Mouse (Mus musculus) MEL (cell line): ENCODE results near the gene Ankrd28. TPM values are rescaled to one million over a fixed set of nuclear protein-coding genes. Genes with fewer than 3 reads are reported as not detected.
A peak's percentile ranks its signal among the peaks of the same experiment; 100 is the strongest.

ENCODE experiments used
- DNase-seq: peaks from one replicate; pipeline ENCODE4 v3.0.0; 2011; ENCODE audit warnings: low read depth, low spot score
- H3K27ac ChIP-seq: 2 replicates; pipeline ENCODE4 v1.5.1; 2012; ENCODE audit warnings: low read depth, mild to moderate bottlenecking, control low read depth, low read length, moderate library complexity; ENCODE audit not compliant: control insufficient read depth
- H3K27me3 ChIP-seq, 2 experiments: fragments of 150-350 bp in 1 of 2; sonication (generic) in 1 of 2; 2 replicates each; pipeline ENCODE4 v1.6.1; 2012; ENCODE audit warnings: low read length in 2 of 2, mild to moderate bottlenecking in 2 of 2, improper control_type of control experiment in 1 of 2, moderate library complexity in 1 of 2; ENCODE audit not compliant: insufficient read depth in 2 of 2, control insufficient read depth in 1 of 2
- H3K36me3 ChIP-seq, 2 experiments: 2 replicates each; pipeline ENCODE4 v1.6.1; 2012 to 2014; ENCODE audit warnings: low read length in 2 of 2, improper control_type of control experiment in 1 of 2, inconsistent platforms in 1 of 2, mild to moderate bottlenecking in 1 of 2; ENCODE audit not compliant: insufficient read depth in 2 of 2, control insufficient read depth in 1 of 2
- H3K4me1 ChIP-seq, 2 experiments: fragments of 150-350 bp in 1 of 2; sonication (generic) in 1 of 2; 2 replicates each; pipeline ENCODE4 v1.6.1; 2012; ENCODE audit warnings: low read length in 2 of 2, improper control_type of control experiment in 1 of 2, mild to moderate bottlenecking in 1 of 2; ENCODE audit not compliant: insufficient read depth in 2 of 2, control insufficient read depth in 1 of 2
- H3K4me3 ChIP-seq, 2 experiments: fragments of 150-350 bp in 1 of 2; sonication (generic) in 1 of 2; 2 replicates each; pipeline ENCODE4 v1.5.1; 2012; ENCODE audit warnings: low read depth in 2 of 2, low read length in 2 of 2, mild to moderate bottlenecking in 2 of 2, moderate library complexity in 2 of 2, control low read depth in 1 of 2, improper control_type of control experiment in 1 of 2; ENCODE audit not compliant: control insufficient read depth in 1 of 2, insufficient read depth in 1 of 2
- H3K79me2 ChIP-seq: 2 replicates; pipeline ENCODE4 v1.6.1; 2012; ENCODE audit warnings: mild to moderate bottlenecking, low read length, moderate library complexity; ENCODE audit not compliant: control insufficient read depth, poor library complexity, insufficient read depth
- H3K9ac ChIP-seq: 2 replicates; pipeline ENCODE4 v1.6.1; 2012; ENCODE audit warnings: low read depth, mild to moderate bottlenecking, control low read depth, low read length, moderate library complexity; ENCODE audit not compliant: control insufficient read depth, poor library complexity, severe bottlenecking
- H3K9me3 ChIP-seq: fragments of 150-350 bp; sonication (generic); replicated peaks from 2 replicates; pipeline ENCODE4 v1.6.1; 2012; ENCODE audit warnings: mild to moderate bottlenecking, low read length, improper control_type of control experiment, moderate library complexity; ENCODE audit not compliant: insufficient read depth
- BHLHE40 ChIP-seq: IDR thresholded peaks from 2 replicates; pipeline ENCODE4 v1.6.1; 2012; ENCODE audit warnings: low read depth, mild to moderate bottlenecking, inconsistent platforms, low read length, improper control_type of control experiment, borderline replicate concordance
- CHD2 ChIP-seq: IDR thresholded peaks from 2 replicates; pipeline ENCODE4 v1.6.1; 2011; ENCODE audit warnings: low read length, improper control_type of control experiment
- CTCF ChIP-seq, 3 experiments: IDR thresholded peaks in 2 of 3; conservative IDR thresholded peaks in 1 of 3; 2 replicates each; pipeline ENCODE4 v1.5.1; 2011 to 2012; ENCODE audit warnings: low read length in 3 of 3, low read depth in 2 of 3, mild to moderate bottlenecking in 2 of 3, improper control_type of control experiment in 1 of 3, inconsistent platforms in 1 of 3, mixed read lengths in 1 of 3, moderate library complexity in 1 of 3; ENCODE audit not compliant: control insufficient read depth in 1 of 3, insufficient read depth in 1 of 3, poor library complexity in 1 of 3, severe bottlenecking in 1 of 3
- E2F4 ChIP-seq: IDR thresholded peaks from 2 replicates; pipeline ENCODE4 v1.6.1; 2011; ENCODE audit warnings: low read depth, low read length, improper control_type of control experiment, borderline replicate concordance
- ELF1 ChIP-seq: IDR thresholded peaks from 2 replicates; pipeline ENCODE4 v1.6.1; 2014; ENCODE audit warnings: low read depth, mild to moderate bottlenecking, inconsistent platforms, low read length, improper control_type of control experiment, moderate library complexity
- ETS1 ChIP-seq: IDR thresholded peaks from 2 replicates; pipeline ENCODE4 v1.6.1; 2012; ENCODE audit warnings: low read depth, mild to moderate bottlenecking, inconsistent platforms, low read length, improper control_type of control experiment, moderate library complexity
- GABPA ChIP-seq: IDR thresholded peaks from 2 replicates; pipeline ENCODE4 v1.6.1; 2012; ENCODE audit warnings: low read depth, mild to moderate bottlenecking, inconsistent platforms, low read length, improper control_type of control experiment, moderate library complexity
- GATA1 ChIP-seq: IDR thresholded peaks from 2 replicates; pipeline ENCODE4 v1.6.1; 2011; ENCODE audit warnings: low read depth, low read length, improper control_type of control experiment
- HCFC1 ChIP-seq: IDR thresholded peaks from 2 replicates; pipeline ENCODE4 v1.6.1; 2012; ENCODE audit warnings: low read depth, mild to moderate bottlenecking, inconsistent platforms, low read length, improper control_type of control experiment, moderate library complexity
- JUND ChIP-seq: IDR thresholded peaks from 2 replicates; pipeline ENCODE4 v1.6.1; 2011; ENCODE audit warnings: low read depth, mild to moderate bottlenecking, improper control_type of control experiment, low read length
- KAT2A ChIP-seq: conservative IDR thresholded peaks from 2 replicates; pipeline ENCODE4 v1.6.1; 2012; ENCODE audit warnings: low read depth, low read length, improper control_type of control experiment, inconsistent platforms
- MAFK ChIP-seq: IDR thresholded peaks from 2 replicates; pipeline ENCODE4 v1.6.1; 2011; ENCODE audit warnings: low read depth, mild to moderate bottlenecking, low read length, improper control_type of control experiment, borderline replicate concordance
- MAX ChIP-seq: IDR thresholded peaks from 2 replicates; pipeline ENCODE4 v1.6.1; 2011; ENCODE audit warnings: low read length, improper control_type of control experiment
- MAZ ChIP-seq: IDR thresholded peaks from 2 replicates; pipeline ENCODE4 v1.6.1; 2012; ENCODE audit warnings: low read depth, mild to moderate bottlenecking, inconsistent platforms, low read length, improper control_type of control experiment
- MXI1 ChIP-seq: IDR thresholded peaks from 2 replicates; pipeline ENCODE4 v1.6.1; 2011; ENCODE audit warnings: mild to moderate bottlenecking, low read depth, low read length, improper control_type of control experiment
- MYB ChIP-seq: IDR thresholded peaks from 2 replicates; pipeline ENCODE4 v1.6.1; 2011; ENCODE audit warnings: mild to moderate bottlenecking, low read depth, low read length, improper control_type of control experiment
- MYC ChIP-seq: IDR thresholded peaks from 2 replicates; pipeline ENCODE4 v1.6.1; 2011; ENCODE audit warnings: low read depth, mild to moderate bottlenecking, low read length, improper control_type of control experiment, moderate library complexity
- NELFE ChIP-seq: IDR thresholded peaks from 2 replicates; pipeline ENCODE4 v1.6.1; 2011; ENCODE audit warnings: low read depth, low read length, improper control_type of control experiment
- POLR2A ChIP-seq, 2 experiments: IDR thresholded peaks; 2 replicates each; pipeline ENCODE4 v1.6.1; 2011 to 2012; ENCODE audit warnings: low read length in 2 of 2, mild to moderate bottlenecking in 2 of 2, control low read depth in 1 of 2, improper control_type of control experiment in 1 of 2, low read depth in 1 of 2, moderate library complexity in 1 of 2; ENCODE audit not compliant: control insufficient read depth in 1 of 2, insufficient read depth in 1 of 2, poor library complexity in 1 of 2
- POLR2AphosphoS2 ChIP-seq: IDR thresholded peaks from 2 replicates; pipeline ENCODE4 v1.6.1; 2011; ENCODE audit warnings: low read length, improper control_type of control experiment
- POLR2AphosphoS5 ChIP-seq: IDR thresholded peaks from 2 replicates; pipeline ENCODE4 v1.6.1; 2012; ENCODE audit warnings: low read depth, borderline replicate concordance, mild to moderate bottlenecking, inconsistent platforms, low read length, moderate library complexity, mixed read lengths
- RAD21 ChIP-seq: IDR thresholded peaks from 2 replicates; pipeline ENCODE4 v1.6.1; 2011; ENCODE audit warnings: mild to moderate bottlenecking, low read depth, low read length, improper control_type of control experiment
- RCOR1 ChIP-seq: IDR thresholded peaks from 2 replicates; pipeline ENCODE4 v1.6.1; 2012; ENCODE audit warnings: low read depth, mild to moderate bottlenecking, inconsistent platforms, low read length, improper control_type of control experiment
- SIN3A ChIP-seq: IDR thresholded peaks from 2 replicates; pipeline ENCODE4 v1.6.1; 2012; ENCODE audit warnings: low read length, improper control_type of control experiment, inconsistent platforms
- SMC3 ChIP-seq: IDR thresholded peaks from 2 replicates; pipeline ENCODE4 v1.6.1; 2011; ENCODE audit warnings: low read depth, low read length, improper control_type of control experiment
- TBP ChIP-seq: IDR thresholded peaks from 2 replicates; pipeline ENCODE4 v1.8.0; 2011; ENCODE audit warnings: low read depth, low read length, improper control_type of control experiment
- TCF12 ChIP-seq: IDR thresholded peaks from 2 replicates; pipeline ENCODE4 v1.6.1; 2014; ENCODE audit warnings: low read depth, mild to moderate bottlenecking, inconsistent platforms, low read length, improper control_type of control experiment, moderate library complexity
- USF2 ChIP-seq, 2 experiments: IDR thresholded peaks; 2 replicates each; pipeline ENCODE4 v1.6.1; 2011 to 2012; ENCODE audit warnings: improper control_type of control experiment in 2 of 2, low read length in 2 of 2, borderline replicate concordance in 1 of 2, inconsistent platforms in 1 of 2, low read depth in 1 of 2, mild to moderate bottlenecking in 1 of 2; ENCODE audit not compliant: insufficient read depth in 1 of 2
- ZKSCAN1 ChIP-seq: IDR thresholded peaks from 2 replicates; pipeline ENCODE4 v1.6.1; 2012; ENCODE audit warnings: low read depth, mild to moderate bottlenecking, inconsistent platforms, low read length, improper control_type of control experiment, moderate library complexity
- ZMIZ1 ChIP-seq: IDR thresholded peaks from 2 replicates; pipeline ENCODE4 v1.6.1; 2012; ENCODE audit warnings: low read depth, mild to moderate bottlenecking, inconsistent platforms, low read length, improper control_type of control experiment, moderate library complexity
- polyA plus RNA-seq, 2 experiments: library from polyadenylated mRNA; stranded (reverse) in 1 of 2; unstranded in 1 of 2; fragments of >175 nt in 1 of 2; fragments of >200 nt in 1 of 2; gene quantifications; 2 replicates each; pipeline versions ENCODE4 v1.2.1 to v1.2.4; 2012; ENCODE audit warnings: low replicate concordance in 2 of 2, low read depth in 1 of 2; ENCODE audit not compliant: insufficient read length in 2 of 2, insufficient read depth in 1 of 2, missing spikeins in 1 of 2
- total RNA-seq: library from RNA; depleted of rRNA; stranded (reverse); fragments of 300-350 nt; gene quantifications from 2 replicates; pipeline ENCODE4 v1.2.3, GENCODE M21; 2012

Gene Ankrd28
- total and polyA plus RNA-seq, 3 experiments: 32.5 to 41.2 (median 38.8) TPM

DNA sequence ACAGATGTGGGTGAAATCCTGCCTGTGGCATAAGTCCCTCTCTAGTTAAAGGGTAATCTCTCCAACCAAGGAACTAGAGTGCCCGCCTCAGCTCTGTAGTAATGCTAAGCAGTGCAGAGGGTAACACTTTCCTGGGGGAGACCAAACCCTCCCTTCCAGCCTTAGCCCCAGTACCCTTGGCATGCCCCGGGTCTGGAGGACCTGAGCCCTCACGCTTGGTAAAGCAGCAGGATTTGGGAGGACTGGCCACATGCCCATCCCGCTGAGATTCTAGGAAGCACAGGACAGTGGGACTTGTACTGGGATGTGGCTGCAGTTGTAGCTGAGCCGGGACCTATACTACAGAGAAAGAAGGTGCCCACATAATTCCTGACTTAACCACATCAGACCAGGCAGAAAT lies 175.6 kb downstream of the Ankrd28 start:
- Histone ChIP-seq H3K9ac (no peak overlapping the region), H3K4me1 (peaks cover 13 to 39% of the 10 kb centered on the region in 2 experiments), H3K36me3 (peaks cover 0 to 34% of the 10 kb centered on the region in 2 experiments; a peak in 2 of 4 replicates), H3K79me2 (peaks cover 7% of the 10 kb centered on the region), H3K9me3 (no peaks in the 10 kb centered on the region), H3K27ac (peak overlapping the region; percentile 91; the same call in 1 of the 2 replicates), H3K27me3 (no peaks in the 10 kb centered on the region), H3K4me3 (no peak overlapping the region)
- no peak for DNase-seq
- TF ChIP-seq ZKSCAN1 (no peak), KAT2A (no peak), NELFE (no peak), POLR2A (IDR thresholded peaks at IDR 0.05; ENCODE audit: control insufficient read depth in 1 of 2, insufficient read depth in 1 of 2, low read depth in 1 of 2, low read length in 2 of 2, poor library complexity in 1 of 2) (no peak), HCFC1 (no peak), TBP (no peak)

DNA sequence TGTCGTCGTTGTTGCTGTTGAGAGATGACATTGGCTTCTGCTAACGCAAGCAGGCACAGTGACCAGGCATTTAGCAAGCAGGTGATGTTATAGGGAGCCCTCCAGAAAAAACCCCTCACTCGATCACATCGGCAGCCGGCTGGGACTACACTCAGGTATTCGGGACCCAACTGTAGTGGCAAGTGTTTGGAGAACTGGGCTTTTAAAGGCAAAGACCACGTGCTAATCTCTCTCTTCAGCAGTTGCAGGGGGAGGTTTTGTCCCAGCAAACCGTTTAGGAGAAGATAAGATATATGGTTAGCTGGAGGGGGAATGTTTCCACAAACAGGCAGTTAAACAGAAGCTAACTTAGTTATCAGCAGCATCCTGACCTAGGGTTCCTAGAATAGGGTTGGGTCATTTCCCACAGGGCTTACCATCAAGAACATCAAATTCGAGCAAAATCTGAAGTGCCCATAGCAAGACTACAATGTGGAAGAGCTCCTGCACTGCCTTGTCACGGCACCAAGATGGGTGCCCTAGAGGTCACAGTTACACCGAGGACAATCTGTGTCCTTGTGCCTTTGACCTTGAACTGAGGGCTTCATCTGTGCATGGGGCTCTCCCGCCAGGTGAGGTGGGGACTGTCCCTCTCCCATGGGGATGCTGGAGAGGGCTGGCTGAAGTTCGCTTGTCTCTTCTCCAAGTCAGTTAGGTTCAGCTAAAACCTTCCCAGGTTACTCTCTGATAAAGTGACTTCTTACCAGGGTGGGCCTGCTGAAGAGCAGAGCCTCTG lies 177.2 kb downstream of the Ankrd28 start:
- H3K27ac ChIP-seq: peak overlapping the region; percentile 91
- peaks cover 7% of the 10 kb centered on the region for H3K79me2 ChIP-seq
- peak; percentile 92 for DNase-seq
- H3K9ac ChIP-seq: peak overlapping the region; percentile 27
- H3K36me3 ChIP-seq: peaks cover 0 to 34% of the 10 kb centered on the region in 2 experiments; a peak in 2 of 4 replicates
- no peaks in the 10 kb centered on the region for H3K27me3 ChIP-seq
- no peak overlapping the region for H3K4me3 ChIP-seq
- H3K9me3 ChIP-seq: no peaks in the 10 kb centered on the region
- H3K4me1 ChIP-seq: peaks cover 13 to 38% of the 10 kb centered on the region in 2 experiments
- peak; percentile 99 for TF ChIP-seq MAX
- TF ChIP-seq BHLHE40: peak; percentile 84
- TF ChIP-seq MAFK: no peak; the same call in 1 of the 2 replicates
- peak; percentile 59; the same call in 1 of the 2 replicates for TF ChIP-seq KAT2A
- TF ChIP-seq ETS1: peak; percentile 96
- 0 out of 2 replicates have a peak, but pooled peaks have one; percentile 16 for TF ChIP-seq ELF1
- peak; percentile 96 for TF ChIP-seq POLR2AphosphoS2
- peak; percentile 85 for TF ChIP-seq E2F4
- peak; percentile 97 for TF ChIP-seq GATA1
- peak; percentile 85 for TF ChIP-seq RCOR1
- peak; percentile 80; the same call in 1 of the 2 replicates for TF ChIP-seq MAZ
- no peak for TF ChIP-seq RAD21
- TF ChIP-seq CTCF (IDR thresholded peaks at IDR 0.05 in 2 of 3, conservative IDR thresholded peaks at IDR 0.05 in 1 of 3; ENCODE audit: control insufficient read depth in 1 of 3, insufficient read depth in 1 of 3, low read depth in 2 of 3, low read length in 3 of 3, poor library complexity in 1 of 3, severe bottlenecking in 1 of 3): no peak
- TF ChIP-seq ZMIZ1: peak; percentile 99
- TF ChIP-seq USF2 (IDR thresholded peaks at IDR 0.05; ENCODE audit: borderline replicate concordance in 1 of 2, insufficient read depth in 1 of 2, low read depth in 1 of 2, low read length in 2 of 2): no peak
- peak; percentile 91 for TF ChIP-seq JUND
- peak; percentile 95 for TF ChIP-seq MXI1
- peak; percentile 98 for TF ChIP-seq SIN3A
- no peak for TF ChIP-seq POLR2AphosphoS5
- peak; percentile 98 for TF ChIP-seq TBP
- peak; percentile 97 for TF ChIP-seq TCF12
- TF ChIP-seq GABPA: no peak
- TF ChIP-seq CHD2: peak; percentile 37; the same call in 1 of the 2 replicates
- peak; percentile 94 for TF ChIP-seq NELFE
- peak; percentile 99 for TF ChIP-seq MYC
- TF ChIP-seq SMC3: no peak
- TF ChIP-seq MYB: peak; percentile 100
